Mouse (Mus musculus) heart, postnatal 0 days (tissue): ENCODE measurements around the gene Tax1bp3.

Experiments
- CTCF ChIP-seq: IDR thresholded peaks from 2 replicates; pipeline ENCODE4 v1.5.1; 2016; ENCODE audit warnings: antibody characterized with exemption, control low read depth, low read depth
- EP300 ChIP-seq: IDR thresholded peaks from 2 replicates; pipeline ENCODE4 v1.6.1; 2016; ENCODE audit warnings: antibody characterized with exemption, low read depth

DNA sequence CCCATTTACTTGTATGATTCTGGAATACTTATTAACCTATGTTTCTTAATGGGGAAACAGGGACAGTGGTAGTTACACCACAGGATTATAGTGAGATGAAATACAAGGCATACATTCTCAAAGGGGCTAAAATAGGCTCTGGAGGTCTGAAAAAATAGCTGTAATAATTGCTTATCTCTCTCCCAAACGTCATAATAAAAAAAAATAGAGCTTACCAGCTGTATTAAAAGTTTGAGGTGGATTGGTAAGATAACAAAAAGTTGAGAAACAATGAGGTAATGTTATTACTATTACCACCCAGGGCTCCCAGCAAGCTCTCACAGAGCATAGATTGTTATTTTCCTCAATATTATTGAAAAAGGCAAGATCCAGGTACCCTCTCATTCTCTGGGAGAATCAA is 21.3 kb downstream of the Tax1bp3 start:
- TF ChIP-seq CTCF (no peak), EP300 (no peak)
